Mouse (Mus musculus): ENCODE measurements at regions not wholly inside any gene's neighbourhood (a gene's known extent, or its start where the extent isn't known, plus 50 kb on each side); places are given as distances from the start of the nearest gene placed in this dataset.

DNA sequence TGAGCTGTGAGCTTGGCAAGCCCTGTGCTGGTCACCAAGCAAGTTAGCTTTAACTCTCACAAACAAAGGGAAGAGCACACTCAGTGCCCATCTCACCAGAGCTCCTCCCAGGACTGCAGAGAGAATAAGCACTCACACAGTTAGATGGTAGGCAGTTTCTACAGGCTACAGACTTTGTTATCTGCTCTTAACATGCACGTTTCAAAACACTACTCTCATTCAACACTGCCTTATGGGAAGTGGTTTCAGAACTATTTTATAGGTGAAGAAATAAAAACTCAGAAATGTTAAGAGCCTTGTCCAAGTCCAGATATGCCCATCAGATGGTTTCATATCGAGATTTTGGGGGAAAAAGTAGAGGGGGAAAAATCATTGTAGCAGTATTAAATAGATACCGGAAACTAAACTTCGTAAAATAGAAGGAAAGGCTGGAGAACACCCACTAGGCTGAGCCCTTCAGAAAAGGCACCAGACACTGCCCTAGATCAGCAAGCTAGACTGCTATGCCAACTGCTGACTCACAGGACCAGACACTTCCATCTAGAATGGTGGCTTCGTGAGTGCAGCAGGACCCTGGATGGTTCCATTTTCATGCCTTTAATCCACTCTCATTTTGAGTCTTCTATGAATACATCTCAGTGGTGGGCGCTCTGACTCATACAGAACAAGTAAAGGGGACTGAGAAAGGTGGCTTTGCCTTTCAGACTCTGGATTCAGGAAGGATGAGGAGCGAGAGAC, 51.3 kb upstream of the Serbp1 start:
- no peak for DNase-seq (ENCODE audit: low spot score in 2 of 2)

GRCm38 (mm10) chr6:67184662-67185061, 53.3 kb upstream of the Serbp1 start:
- DNase-seq (ENCODE audit: low spot score in 2 of 2), result no peak

GRCm38 (mm10) chr6:67183481-67184215, 54.3 kb upstream of the Serbp1 start:
- no peak for DNase-seq (ENCODE audit: low spot score in 2 of 2)

DNA sequence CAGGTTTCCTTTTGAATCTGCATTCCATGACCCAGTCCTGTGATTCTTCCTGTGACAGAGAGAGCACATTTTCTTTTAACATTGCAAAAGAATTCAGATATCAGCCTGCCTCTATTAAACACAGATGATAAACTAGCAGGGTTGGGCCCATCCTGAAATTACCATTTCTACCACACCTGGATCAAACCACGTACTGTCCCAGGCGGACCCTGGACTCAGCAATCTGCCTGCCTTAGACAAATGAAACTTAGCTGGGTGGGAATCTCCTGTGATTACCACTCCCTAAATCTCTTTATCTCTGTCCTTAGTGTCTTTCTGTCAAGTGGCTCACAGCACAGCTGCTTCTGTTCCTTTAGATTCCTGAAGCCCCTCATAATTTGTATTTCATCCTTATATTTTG, 55.5 kb upstream of the Serbp1 start:
- no peak for DNase-seq (ENCODE audit: low spot score in 2 of 2)

- no peak for DNase-seq (ENCODE audit: low spot score in 2 of 2)
Observed at GRCm38 (mm10) chr6:67181459-67181858, 56.5 kb upstream of the Serbp1 start.

GRCm38 (mm10) chr6:67179416-67179815, 58.6 kb upstream of the Serbp1 start:
- DNase-seq (ENCODE audit: low spot score in 2 of 2), result no peak

- DNase-seq (ENCODE audit: low spot score in 2 of 2), result no peak
Observed at GRCm38 (mm10) chr6:67178531-67178930, 59.4 kb upstream of the Serbp1 start.

- no peak for DNase-seq (ENCODE audit: low spot score in 2 of 2)
Observed at GRCm38 (mm10) chr6:67178101-67178500, 59.9 kb upstream of the Serbp1 start.

GRCm38 (mm10) chr6:67170674-67170946, 67.4 kb upstream of the Serbp1 start:
- DNase-seq (ENCODE audit: low spot score in 2 of 2), result no peak

DNA sequence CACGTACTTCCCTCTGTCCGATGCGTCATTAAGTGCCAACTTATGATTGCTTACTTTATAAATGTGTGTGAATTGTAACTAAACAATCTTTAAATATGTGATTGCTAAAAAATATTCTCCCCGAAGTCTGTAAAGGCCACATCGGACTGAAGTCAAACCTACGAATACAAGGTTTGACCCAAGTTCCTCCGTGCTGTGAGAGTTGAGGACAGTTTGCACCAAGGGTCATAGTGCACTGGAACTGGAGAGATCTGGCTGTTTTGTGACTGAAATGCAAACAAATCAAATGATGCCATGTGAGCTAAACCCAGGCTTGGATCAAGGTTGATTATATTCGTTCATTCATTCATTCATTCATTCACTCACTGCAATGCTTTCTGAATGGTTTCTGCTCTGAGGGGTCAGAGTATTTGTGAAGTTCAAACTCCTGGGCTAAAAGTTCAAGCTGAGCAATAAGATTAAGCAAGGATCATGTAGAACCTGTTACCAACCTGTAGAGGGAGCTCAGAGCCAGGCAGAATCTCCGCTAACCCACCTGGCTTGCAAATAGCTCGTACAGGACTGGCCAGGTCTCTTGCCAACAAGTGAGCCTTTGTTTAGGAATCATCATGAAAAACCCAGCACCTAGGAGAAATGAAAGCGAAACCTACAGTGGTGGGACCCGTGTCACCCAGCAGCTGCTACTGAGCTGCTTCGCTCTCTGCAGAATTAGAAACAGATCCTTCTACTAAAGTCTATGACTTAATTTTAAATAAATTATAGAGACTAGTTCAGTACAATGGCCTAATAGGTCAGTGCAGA, 67.9 kb upstream of the Serbp1 start:
- no peak for DNase-seq (ENCODE audit: low spot score in 2 of 2)

GRCm38 (mm10) chr6:67168803-67169202, 69.2 kb upstream of the Serbp1 start:
- DNase-seq (ENCODE audit: low spot score in 2 of 2), result no peak

GRCm38 (mm10) chr6:67168031-67168777, 69.8 kb upstream of the Serbp1 start:
- peak in 1 of 2 experiments; percentile 24 for DNase-seq (ENCODE audit: low spot score in 2 of 2)

GRCm38 (mm10) chr6:67165091-67165490, 72.9 kb upstream of the Serbp1 start:
- no peak for DNase-seq (ENCODE audit: low spot score in 2 of 2)

DNA sequence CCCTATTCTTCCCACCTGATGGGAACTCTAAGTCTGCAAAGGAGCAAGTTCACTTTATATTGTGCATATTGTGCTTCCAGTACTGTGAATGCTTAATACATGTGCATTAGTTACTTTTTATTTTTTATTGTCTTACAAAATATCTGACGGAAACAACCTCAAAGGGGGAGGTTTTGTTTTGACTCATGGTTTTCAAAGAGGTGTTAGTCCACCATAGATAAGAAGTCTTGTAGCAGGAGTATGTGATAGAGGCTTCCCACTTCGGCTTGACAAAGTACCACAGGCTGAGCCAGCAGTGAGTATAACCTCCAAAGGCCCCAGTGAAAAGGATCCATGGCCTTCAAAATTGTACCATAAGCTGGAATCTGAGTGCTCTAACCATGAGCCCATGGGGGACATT, 74.0 kb upstream of the Serbp1 start:
- DNase-seq (ENCODE audit: low spot score in 2 of 2), result no peak

DNA sequence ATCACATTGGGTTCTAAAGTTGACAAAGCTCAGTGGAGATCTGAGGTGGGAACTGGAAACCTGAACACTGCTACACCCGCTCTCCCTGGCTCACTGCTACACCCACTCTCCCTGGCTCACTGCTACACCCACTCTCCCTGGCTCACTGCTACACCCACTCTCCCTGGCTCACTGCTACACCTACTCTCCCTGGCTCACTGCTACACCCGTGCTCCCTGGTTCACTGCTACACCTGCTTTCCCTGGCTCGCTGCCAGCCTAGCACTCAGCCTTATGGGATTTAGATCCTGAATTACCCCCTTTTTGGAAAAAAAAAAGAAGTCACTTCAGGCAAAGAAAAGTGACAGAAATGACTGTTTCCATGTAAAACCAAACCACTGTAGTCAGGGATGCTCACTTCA, 75.2 kb upstream of the Serbp1 start:
- no peak for DNase-seq (ENCODE audit: low spot score in 2 of 2)

GRCm38 (mm10) chr6:67161610-67162009, 76.4 kb upstream of the Serbp1 start:
- no peak for DNase-seq (ENCODE audit: low spot score in 2 of 2)

GRCm38 (mm10) chr6:67160564-67160963, 77.4 kb upstream of the Serbp1 start:
- DNase-seq (ENCODE audit: low spot score in 2 of 2), result no peak

DNA sequence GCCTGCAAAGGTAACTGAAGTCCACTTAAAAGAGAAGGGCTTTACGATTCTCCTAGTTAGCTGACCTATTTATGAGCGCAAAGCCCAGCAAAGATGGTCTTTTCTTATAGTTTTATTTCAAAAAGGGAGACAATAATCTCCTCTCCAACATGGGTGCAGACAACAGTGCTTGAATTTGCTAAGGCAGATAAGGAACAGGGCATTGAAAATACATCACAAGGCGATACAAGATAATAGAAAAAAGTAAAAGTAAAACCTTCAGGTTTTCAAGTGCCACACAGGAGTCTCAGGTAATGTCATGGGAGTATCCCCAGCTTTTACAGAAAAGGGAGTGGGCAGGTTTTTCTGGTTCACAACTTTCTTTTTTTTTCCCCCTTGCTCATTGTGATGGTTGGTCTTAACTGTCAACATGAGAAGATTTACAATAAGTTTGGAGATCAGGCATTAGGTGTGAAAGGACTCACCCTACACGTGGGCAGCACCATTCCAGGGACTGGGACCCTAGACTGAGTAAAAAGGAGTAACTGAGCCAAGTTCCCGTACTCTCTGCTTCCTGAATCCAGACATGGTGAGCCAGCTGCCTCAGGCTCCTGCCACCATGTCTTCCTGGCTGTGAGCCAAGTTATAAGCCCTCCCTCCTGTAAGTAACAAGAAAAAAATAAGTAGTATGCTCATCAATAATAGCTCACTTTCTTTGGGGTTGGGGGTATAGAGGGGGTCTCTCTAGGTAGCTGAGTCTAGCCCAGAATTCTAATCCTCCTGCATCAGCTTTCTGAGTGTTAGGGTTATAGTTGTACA, 78.1 kb upstream of the Serbp1 start:
- no peak for DNase-seq (ENCODE audit: low spot score in 2 of 2)

DNA sequence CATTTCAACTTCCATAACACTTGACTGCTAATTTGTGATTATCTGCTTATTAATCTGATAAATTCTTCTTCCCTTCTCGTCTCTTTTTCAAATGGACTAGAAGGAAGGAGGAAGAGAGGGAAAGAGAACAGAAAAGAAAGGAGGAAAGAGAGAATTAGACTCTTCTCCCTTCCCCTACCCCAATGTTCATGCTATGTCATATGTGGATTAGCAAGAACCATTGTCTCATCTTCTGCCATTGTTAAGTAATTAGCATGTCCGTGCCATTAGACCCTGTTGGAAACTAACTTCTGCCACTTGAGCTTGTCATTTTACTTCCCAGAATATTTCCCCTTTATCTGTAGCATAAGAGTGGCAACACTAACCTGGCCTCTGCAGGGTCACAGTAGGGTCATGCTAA, 78.8 kb upstream of the Serbp1 start:
- no peak for DNase-seq (ENCODE audit: low spot score in 2 of 2)

DNA sequence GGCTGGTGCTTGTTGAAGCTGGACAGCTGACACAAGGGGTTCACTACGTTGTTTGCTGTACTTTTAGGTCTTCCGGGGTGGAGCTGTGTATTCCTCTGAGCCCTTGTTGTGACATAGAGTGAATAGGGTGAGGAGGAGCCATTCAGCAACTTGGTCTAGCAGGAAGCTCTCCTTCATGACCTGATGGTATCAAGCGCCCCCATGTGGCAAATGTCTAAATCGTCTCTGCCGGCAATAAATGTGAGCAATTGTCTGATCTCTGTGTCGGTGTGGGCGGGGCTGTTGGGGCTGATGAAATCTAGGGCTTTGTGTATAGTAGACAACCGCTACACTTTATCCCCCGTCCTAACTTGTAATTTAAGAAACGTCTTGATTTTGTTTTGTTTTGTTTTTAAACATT, 79.2 kb upstream of the Serbp1 start:
- DNase-seq (ENCODE audit: low spot score in 2 of 2), result peak; percentile 74 to 81

- DNase-seq (ENCODE audit: low spot score in 2 of 2), result no peak
Observed at GRCm38 (mm10) chr6:67152845-67153468, 85.0 kb upstream of the Serbp1 start.

All from frontal cortex, postnatal 25 days (tissue).